Mouse (Mus musculus) myocyte (in vitro differentiated cells): Measurements from ENCODE around the gene Sox18.

Source experiments
- E2F4 ChIP-seq: IDR thresholded peaks from one replicate; pipeline ENCODE4 v1.6.1; 2011; ENCODE audit warnings: mild to moderate bottlenecking, control low read depth, moderate library complexity; ENCODE audit not compliant: insufficient read depth
- MAX ChIP-seq: IDR thresholded peaks from one replicate; pipeline ENCODE4 v1.6.1; 2011; ENCODE audit warnings: low read depth, mild to moderate bottlenecking, control low read depth
- MYOD1 ChIP-seq, 3 experiments: IDR thresholded peaks; one replicate each; pipeline ENCODE4 v1.6.1; 2011; ENCODE audit warnings: control low read depth in 2 of 3, low read depth in 2 of 3, mild to moderate bottlenecking in 2 of 3, moderate library complexity in 1 of 3; ENCODE audit not compliant: insufficient read length in 2 of 3, control insufficient read depth in 1 of 3
- POLR2A ChIP-seq: IDR thresholded peaks from one replicate; pipeline ENCODE4 v1.6.1; 2011; ENCODE audit warnings: low read depth, mild to moderate bottlenecking, control low read depth, moderate library complexity; ENCODE audit not compliant: insufficient read length
- POLR2AphosphoS2 ChIP-seq: IDR thresholded peaks from one replicate; pipeline ENCODE4 v1.6.1; 2011; ENCODE audit warnings: low read depth, control low read depth; ENCODE audit not compliant: insufficient read length
- TCF12 ChIP-seq: IDR thresholded peaks from one replicate; pipeline ENCODE4 v1.6.1; 2011; ENCODE audit warnings: mild to moderate bottlenecking, control low read depth; ENCODE audit not compliant: poor library complexity, insufficient read depth, severe bottlenecking
- TCF3 ChIP-seq: IDR thresholded peaks from one replicate; pipeline ENCODE4 v1.6.1; 2011; ENCODE audit warnings: low read depth, control low read depth; ENCODE audit not compliant: insufficient read length

DNA sequence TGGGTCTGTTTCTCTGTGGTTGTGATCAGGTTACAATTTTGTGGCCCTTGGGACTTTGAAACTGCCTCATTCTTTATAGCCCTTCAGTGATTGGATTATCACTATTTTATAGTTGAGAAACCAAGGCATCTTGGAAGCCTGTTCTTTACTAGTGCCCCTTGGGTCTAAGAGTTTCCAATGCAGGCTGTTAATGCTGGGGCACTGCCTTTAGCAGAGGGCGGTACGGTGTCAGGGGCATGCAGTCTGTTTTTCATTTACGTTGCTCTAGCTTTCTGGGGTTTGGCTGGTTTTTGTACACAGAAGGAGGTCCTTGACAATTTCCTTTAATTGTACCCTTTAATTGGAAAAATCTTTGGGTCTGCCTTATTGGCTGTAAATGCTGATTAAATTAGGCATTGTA is 25.8 kb downstream of the Sox18 start:
- TF ChIP-seq POLR2A (no peak), MAX (no peak), TCF3 (no peak), POLR2AphosphoS2 (no peak), TCF12 (no peak), MYOD1 (IDR thresholded peaks at IDR 0.05; ENCODE audit: control insufficient read depth in 1 of 3, insufficient read length in 2 of 3, low read depth in 2 of 3) (no peak), E2F4 (no peak)
